Mouse (Mus musculus) cortical plate, adult 2 months (tissue): ENCODE measurements around the gene Mpp6.

Experiments used
- CTCF ChIP-seq: fragments of 200-500 bp; IDR thresholded peaks from 2 replicates; pipeline ENCODE4 v1.5.1; 2011; ENCODE audit warnings: mild to moderate bottlenecking, control low read depth, low read length; ENCODE audit not compliant: insufficient read depth; ENCODE audit errors: extremely low read depth
- POLR2A ChIP-seq: fragments of 200-500 bp; IDR thresholded peaks from 2 replicates; pipeline ENCODE4 v1.6.1; 2011; ENCODE audit warnings: mild to moderate bottlenecking, low read length, control low read depth; ENCODE audit not compliant: insufficient read depth; ENCODE audit errors: extremely low read depth

DNA sequence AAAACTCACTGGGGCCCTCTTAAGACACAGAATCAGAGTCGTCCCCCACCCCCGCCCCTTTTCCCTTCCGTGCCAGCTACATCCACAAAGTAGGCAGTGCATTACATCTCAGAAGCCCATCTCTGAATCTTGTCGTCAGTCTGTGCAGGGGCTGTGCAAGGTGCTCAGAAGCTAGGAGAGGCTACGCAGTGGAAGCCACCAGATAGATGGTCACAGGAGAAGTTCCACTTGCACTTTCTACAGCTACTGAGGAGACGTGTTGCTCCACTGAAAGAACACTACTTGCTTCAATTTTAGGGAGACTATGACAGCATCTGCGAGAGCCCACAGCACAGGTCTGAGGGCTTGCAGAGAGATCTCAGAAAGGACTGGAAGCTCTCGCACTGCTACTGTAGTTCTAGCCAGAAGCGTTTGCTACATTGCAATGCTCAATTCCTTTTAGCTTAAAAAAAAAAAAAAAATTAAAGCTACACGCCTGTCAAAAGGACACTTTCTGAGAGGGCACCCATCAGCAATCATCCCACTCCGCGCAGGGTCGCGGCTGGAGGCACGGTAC, 762 bp upstream of the Mpp6 start:
- TF ChIP-seq CTCF (no peak), POLR2A (no peak)
